Mouse (Mus musculus) cortical plate, adult 2 months (tissue): ENCODE measurements around the gene Med25.
A peak's percentile ranks its signal among the peaks of the same experiment; 100 is the strongest.

Experiments used
- CTCF ChIP-seq: fragments of 200-500 bp; IDR thresholded peaks from 2 replicates; pipeline ENCODE4 v1.5.1; 2011; ENCODE audit warnings: mild to moderate bottlenecking, control low read depth, low read length; ENCODE audit not compliant: insufficient read depth; ENCODE audit errors: extremely low read depth
- POLR2A ChIP-seq: fragments of 200-500 bp; IDR thresholded peaks from 2 replicates; pipeline ENCODE4 v1.6.1; 2011; ENCODE audit warnings: mild to moderate bottlenecking, low read length, control low read depth; ENCODE audit not compliant: insufficient read depth; ENCODE audit errors: extremely low read depth

DNA sequence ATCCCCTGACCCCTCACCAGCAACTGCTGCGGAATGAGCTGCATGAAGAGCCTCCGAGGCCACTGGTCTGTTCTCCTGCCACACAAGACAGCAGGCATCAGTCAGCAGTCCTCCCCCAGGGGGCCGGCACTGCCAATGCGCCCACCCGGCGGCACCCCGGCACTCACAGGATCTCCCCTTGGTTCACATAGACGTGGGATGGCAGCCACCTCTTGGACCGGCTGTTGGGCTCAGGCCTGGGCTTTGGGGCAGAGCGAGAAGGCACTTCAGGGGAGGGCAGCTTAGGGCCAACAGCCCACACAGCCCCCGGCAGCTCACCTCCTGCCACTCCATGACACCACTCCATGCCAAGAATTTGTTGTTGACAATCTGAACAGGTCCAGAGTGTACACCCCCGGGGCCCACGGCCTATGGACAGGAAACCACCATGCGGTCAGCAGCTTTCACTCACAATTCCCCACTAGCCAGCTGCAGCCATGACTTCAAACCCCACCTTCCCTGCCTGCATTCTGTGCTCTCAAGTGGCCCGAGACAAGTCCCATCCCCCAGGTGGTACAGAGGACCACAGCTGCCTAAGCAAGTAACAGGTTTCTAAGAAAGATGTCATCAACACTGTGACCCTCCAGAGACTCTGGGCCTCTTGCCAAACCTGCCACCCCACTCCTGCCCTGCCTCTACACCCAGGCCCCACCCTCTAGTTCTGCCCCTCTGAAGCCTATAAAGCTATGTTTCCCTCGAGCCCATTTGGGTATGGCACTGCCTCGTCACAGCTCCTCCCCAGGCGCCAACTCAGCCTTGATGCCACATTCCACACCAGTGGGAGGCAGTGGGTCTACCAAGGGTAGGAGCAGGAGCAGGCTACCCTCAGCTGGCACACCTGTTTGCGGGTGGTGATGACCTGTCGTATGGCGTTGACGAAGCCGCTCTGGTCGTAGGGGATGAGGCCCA, 27.6 kb downstream of the Med25 start:
- TF ChIP-seq CTCF (no peak), POLR2A (0 out of 2 replicates have a peak, but pooled peaks have one; percentile 7)
